Mouse (Mus musculus): ENCODE measurements around the gene Shpk.

Shpk gene

DNA sequence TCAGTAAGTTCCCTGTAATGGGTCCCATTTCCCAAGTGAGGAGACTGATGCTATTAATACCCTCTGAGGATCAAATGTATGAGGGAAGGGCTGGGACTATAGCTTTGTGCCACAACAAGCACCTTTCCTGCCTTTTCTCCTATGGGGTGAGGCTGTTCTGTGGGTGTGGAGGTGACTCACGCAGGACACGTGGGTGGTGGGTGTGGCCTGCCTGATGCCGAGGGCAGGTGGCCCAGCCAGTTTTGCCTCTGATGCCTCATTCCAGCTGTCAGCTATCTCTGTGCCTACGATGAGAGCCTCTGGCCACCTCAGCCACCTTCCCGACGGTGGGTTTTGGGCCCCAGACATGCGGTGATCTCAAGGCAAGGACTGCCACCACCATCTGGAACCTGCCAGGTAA, 68.0 kb downstream of the Shpk start, which contains the start of gene Trpv3:
TSS of gene Trpv3 (plus strand) at position 122 of the 400 bp plus-strand sequence.
- no peak for DNase-seq (ENCODE audit: low read depth)

Data from c-Kit-positive CD71-positive TER-119-negative erythroid progenitor cells, embryonic 14.5 days (primary cell).